Mouse (Mus musculus): ENCODE measurements at regions not wholly inside any gene's neighbourhood (a gene's known extent, or its start where the extent isn't known, plus 50 kb on each side); places are given as distances from the start of the nearest gene placed in this dataset.

DNA sequence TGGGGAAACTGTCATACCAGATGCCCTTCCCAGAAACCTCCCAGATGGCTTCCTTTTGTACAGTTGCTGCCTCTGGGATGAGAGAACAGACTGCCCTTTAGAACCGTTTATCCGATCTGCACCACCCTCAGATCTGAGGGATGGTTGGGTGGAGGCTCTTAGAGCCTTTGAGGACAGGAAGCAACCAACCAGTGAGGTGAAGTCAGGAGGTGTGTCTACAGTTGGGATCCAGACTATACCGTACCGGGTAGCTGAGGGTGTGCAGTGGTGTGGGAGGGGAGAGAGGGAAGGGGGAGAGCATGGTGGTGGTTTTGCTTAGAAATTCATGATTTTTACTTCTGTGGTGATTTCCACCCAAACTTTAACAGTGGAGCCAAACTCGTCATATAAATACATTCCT is 58.8 kb upstream of the Wscd2 start:
- Histone ChIP-seq H3K4me1 (ENCODE audit: control insufficient read depth, insufficient read depth, low read length) (no peaks in the 10 kb centered on the region), H3K4me2 (replicated peaks; ENCODE audit: low read depth, low read length) (no peak overlapping the region), H3K27ac (ENCODE audit: low read length) (no peak overlapping the region), H3K36me3 (ENCODE audit: control insufficient read depth, insufficient read depth, low read length) (no peaks in the 10 kb centered on the region), H3K4me3 (ENCODE audit: low read depth, low read length) (no peak overlapping the region), H3K27me3 (ENCODE audit: control insufficient read depth, insufficient read depth, low read length) (no peaks in the 10 kb centered on the region), H3K9me3 (ENCODE audit: control insufficient read depth, low read depth, low read length) (no peaks in the 10 kb centered on the region), H3K9ac (replicated peaks; ENCODE audit: low read depth, low read length) (no peak overlapping the region)
- no peak for ATAC-seq (ENCODE audit: insufficient number of reproducible peaks, insufficient read depth, low FRiP score, low read depth)
- WGBS = 51% methylated on average over 5 of the region's 5 CpGs

DNA sequence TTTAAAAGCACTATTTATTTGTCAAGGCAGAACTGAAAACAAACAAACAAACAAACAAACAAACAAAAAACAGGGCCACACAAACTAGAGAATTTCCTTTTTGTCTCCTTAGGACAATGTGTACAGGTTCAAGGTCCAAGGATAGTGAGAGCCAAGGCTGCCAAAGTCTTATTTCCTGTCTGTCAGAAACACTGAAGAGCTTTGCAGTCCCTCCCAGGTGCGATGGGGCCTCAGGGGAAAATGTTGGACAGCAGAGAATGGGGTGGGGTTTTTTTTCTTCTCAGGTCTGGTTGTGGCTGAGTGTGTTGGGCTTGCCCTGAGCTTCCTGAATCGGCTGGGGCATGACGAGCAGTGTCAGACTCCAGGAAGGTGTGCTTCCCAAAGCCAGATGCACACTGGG is 53.1 kb upstream of the Wscd2 start:
- Histone ChIP-seq H3K4me1 (ENCODE audit: control insufficient read depth, insufficient read depth, low read length) (no peaks in the 10 kb centered on the region), H3K36me3 (ENCODE audit: control insufficient read depth, insufficient read depth, low read length) (no peaks in the 10 kb centered on the region), H3K27ac (ENCODE audit: low read length) (no peak overlapping the region), H3K9ac (replicated peaks; ENCODE audit: low read depth, low read length) (no peak overlapping the region), H3K4me3 (ENCODE audit: low read depth, low read length) (no peak overlapping the region), H3K4me2 (replicated peaks; ENCODE audit: low read depth, low read length) (no peak overlapping the region), H3K27me3 (ENCODE audit: control insufficient read depth, insufficient read depth, low read length) (no peaks in the 10 kb centered on the region), H3K9me3 (ENCODE audit: control insufficient read depth, low read depth, low read length) (no peaks in the 10 kb centered on the region)
- WGBS = 57% methylated on average over 3 of the region's 3 CpGs
- no peak for ATAC-seq (ENCODE audit: insufficient number of reproducible peaks, insufficient read depth, low FRiP score, low read depth)
